Mouse (Mus musculus): ENCODE measurements around the gene Neu1.

DNA sequence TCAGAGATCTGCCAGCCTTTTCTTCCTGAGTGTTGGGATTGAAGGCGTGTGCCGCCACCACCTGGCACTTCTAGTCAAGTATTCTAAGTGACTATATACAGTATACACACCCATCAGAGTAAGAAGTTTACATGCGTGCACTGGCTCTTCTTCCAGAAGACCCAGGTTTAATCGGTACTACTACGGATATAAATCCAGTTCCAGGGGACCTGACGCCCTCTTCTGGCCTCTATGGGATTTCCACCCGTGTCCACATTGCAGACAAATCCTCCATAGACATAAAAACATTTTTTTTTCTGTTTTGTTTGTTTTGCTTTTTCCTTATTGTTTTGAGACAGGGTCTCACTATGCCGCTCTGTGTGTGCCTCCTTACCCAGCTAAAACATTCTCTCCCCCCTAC lies 16.6 kb downstream of the Neu1 start:
- TF ChIP-seq CTCF (IDR thresholded peaks at IDR 0.05; ENCODE audit: low read depth) (peak; percentile 70), EP300 (optimal IDR thresholded peaks at IDR 0.05) (no peak)
